10 mouse cellular contexts compared by ENCODE assay signal in the genomic region with DNA sequence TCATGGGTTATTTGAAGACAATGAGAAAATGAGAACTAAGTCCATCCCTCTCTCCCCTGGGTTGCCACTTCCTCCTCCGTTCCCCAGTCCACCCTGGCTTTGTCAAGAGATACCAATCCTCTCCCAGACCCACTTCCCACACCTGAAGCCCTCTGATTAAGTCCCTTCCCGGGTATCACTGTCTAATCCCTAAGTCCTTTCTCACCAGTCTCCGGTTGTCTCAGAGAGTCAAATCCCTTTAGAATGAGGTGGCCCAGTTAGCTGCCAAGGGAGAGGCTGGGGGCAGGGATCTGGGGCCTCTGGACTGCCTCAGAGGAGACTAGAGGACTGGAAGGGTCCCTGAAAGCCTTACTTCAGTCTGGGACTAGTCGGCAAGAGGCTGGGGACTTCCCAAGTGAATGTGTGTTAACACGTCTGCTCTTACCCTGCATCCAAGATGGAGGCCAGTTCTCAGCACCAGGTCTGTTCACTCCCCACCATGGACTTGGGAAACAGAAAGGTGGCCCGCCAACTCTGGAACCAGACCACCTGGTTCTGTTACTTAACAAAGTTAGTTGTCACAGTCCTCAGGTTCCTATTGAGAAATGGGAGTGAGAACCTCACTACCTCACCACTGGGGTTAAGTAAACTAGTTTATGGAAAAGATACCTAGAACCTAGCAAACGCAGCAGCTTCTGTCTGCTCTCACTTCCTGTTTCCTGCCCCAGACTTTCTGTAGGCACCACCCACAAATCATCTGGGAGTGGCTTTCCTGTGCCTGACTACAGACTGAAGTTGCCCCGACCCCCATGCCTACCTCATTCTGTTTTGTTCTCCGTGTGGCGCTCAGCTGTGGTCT. TPM values are rescaled to one million over a fixed set of nuclear protein-coding genes. Genes with fewer than 3 reads are reported as not detected.
DNase-seq lines count a peak whose midpoint lies in the region; ATAC-seq and TF ChIP-seq lines count a peak whose summit lies in the region.
"Had no signal": no experiment of that assay in that cellular context is flagged by ENCODE, and none has a peak within 500 bp of the region (broad histone marks: within the 10 kb centered on the region; RNA-seq: fewer than 3 reads in every experiment).

A gene (minus strand): TSS at position 674 of the 838 bp plus-strand sequence.

- no peak for TF ChIP-seq CTCF in E14TG2a.4 (conservative IDR thresholded peaks at IDR 0.05; ENCODE audit: low read length)

- peaks cover 14% of the 10 kb centered on the region for H3K36me3 ChIP-seq in E14TG2a.4 (ENCODE audit: insufficient read depth, low read length)
- H3K36me3 ChIP-seq in forebrain, embryonic 11.5 days (ENCODE audit: control insufficient read depth, insufficient read depth, low read length) = no peaks in the 10 kb centered on the region
- H3K36me3 ChIP-seq: limb, embryonic 13.5 days had no signal

- no peak within 1 kb of the TSS for H3K9ac ChIP-seq in forebrain, embryonic 11.5 days (ENCODE audit: low read length)
- H3K9ac ChIP-seq: limb, embryonic 13.5 days had no signal

- H3K4me1 ChIP-seq in E14TG2a.4 (replicated peaks; ENCODE audit: low read depth, low read length) = peaks cover 54% of the 10 kb centered on the region
- H3K4me1 ChIP-seq in forebrain, embryonic 11.5 days (replicated peaks; ENCODE audit: control insufficient read depth, insufficient read depth, low read length) = 0 out of 2 replicates have a peak, but pooled peaks cover 2% of the 10 kb centered on the region

- WGBS in forebrain, embryonic 11.5 days = 60% methylated on average over 10 of the region's 10 CpGs

- peak; percentile 75 for DNase-seq in CD4-positive helper T cell, adult 2 months (ENCODE audit: low read depth, low spot score)
- no peak for DNase-seq in layer of hippocampus, postnatal 10 days (ENCODE audit: low spot score in 2 of 2)
- no peak for DNase-seq in forebrain, embryonic 11.5 days (ENCODE audit: low spot score)
- DNase-seq in kidney, adult 11 months = no peak
- DNase-seq in right cerebral cortex, postnatal 4 days = no peak
- DNase-seq: cerebellum, adult 8-10 months; heart, adult 2 months had no signal

- no peak within 1 kb of the TSS for H3K27ac ChIP-seq in forebrain, embryonic 11.5 days (ENCODE audit: low read depth, low read length)
- H3K27ac ChIP-seq: heart, adult 2 months; limb, embryonic 13.5 days had no signal

- H3K27me3 ChIP-seq in E14TG2a.4 (ENCODE audit: insufficient read depth, low read length) = peaks cover 20% of the 10 kb centered on the region
- peaks cover under 1% of the 10 kb centered on the region; the same call in 1 of the 2 replicates for H3K27me3 ChIP-seq in forebrain, embryonic 11.5 days (ENCODE audit: control insufficient read depth, insufficient read depth, low read length)

- peak; percentile 74 for ATAC-seq in megakaryocyte progenitor cell, adult 5-6 weeks (replicated peaks; ENCODE audit: poor library complexity)
- ATAC-seq in forebrain, embryonic 11.5 days (replicated peaks; ENCODE audit: low FRiP score) = no peak

- peaks cover 6% of the 10 kb centered on the region; the same call in 1 of the 2 replicates for H3K9me3 ChIP-seq in E14TG2a.4 (ENCODE audit: low read length)
- no peaks in the 10 kb centered on the region for H3K9me3 ChIP-seq in forebrain, embryonic 11.5 days (ENCODE audit: control insufficient read depth, low read length)

- H3K4me2 ChIP-seq in forebrain, embryonic 11.5 days (ENCODE audit: low read depth, low read length, severe bottlenecking) = no peak within 1 kb of the TSS
- H3K4me2 ChIP-seq: limb, embryonic 13.5 days had no signal

- H3K4me3 ChIP-seq in E14TG2a.4 (replicated peaks; ENCODE audit: low read length) = peak within 1 kb of the TSS; percentile 79
- H3K4me3 ChIP-seq in forebrain, embryonic 11.5 days (ENCODE audit: low read depth, low read length) = no peak within 1 kb of the TSS
- H3K4me3 ChIP-seq: heart, adult 2 months; limb, embryonic 13.5 days had no signal

RNA-seq across cellular contexts. Expression of the gene that starts here (rescaled TPM):
- 10 to 100 TPM; 24.3 to 26.8 TPM for total RNA-seq in layer of hippocampus, postnatal 10 days (2021)
- 0.71 and 0.72 TPM in 2 replicates for total RNA-seq in megakaryocyte progenitor cell, adult 5-6 weeks (2015)
- total RNA-seq in megakaryocyte progenitor cell, adult 5-6 weeks (2017) = 0.87 and 1.7 TPM in 2 replicates
- polyA plus RNA-seq in forebrain, embryonic 11.5 days (2014; fragmentation: Nextera tagmentation; extraction: Ambion mirVana) = 2.1 TPM in 2 replicates

Comparison
In these comparisons a context has a peak if more than half of its experiments do, and no peak if none do; other contexts are left out.
1. RNA of the gene that starts here (total RNA-seq): 24.3 to 26.8 TPM in layer of hippocampus, postnatal 10 days; 0.71 to 1.7 TPM in megakaryocyte progenitor cell, adult 5-6 weeks; every median in the first group is over 4 times any median in the second.